Mouse (Mus musculus) lung, postnatal 0 days (tissue): Measurements from ENCODE around the gene Clrn2. TPM values are rescaled to one million over a fixed set of nuclear protein-coding genes. Genes with fewer than 3 reads are reported as not detected.
"Not testable (repeated sequence)": the region's sequence is repeated elsewhere in the genome, so short reads cannot be mapped to it uniquely, and the experiment has no call there.

Experiments
- ATAC-seq: fragments of 200-750 bp; cut with Nextera tagmentation; 2 replicates; pipeline ENCODE4 v1.8.0; 2017; ENCODE audit warnings: moderate library complexity
- DNase-seq: peaks from one replicate; pipeline ENCODE4 v3.0.0-alpha.2; 2016; ENCODE audit warnings: low spot score
- H3K27ac ChIP-seq: fragments of 300-500 bp; sonication (generic); 2 replicates; pipeline ENCODE4 v1.5.1; 2014; ENCODE audit warnings: antibody characterized with exemption, mild to moderate bottlenecking, low read length, mixed read lengths
- H3K27me3 ChIP-seq: fragments of 300-500 bp; sonication (generic); replicated peaks from 2 replicates; pipeline ENCODE4 v1.6.1; 2014; ENCODE audit warnings: low read length, mixed read lengths; ENCODE audit not compliant: insufficient read depth
- H3K36me3 ChIP-seq: fragments of 300-500 bp; sonication (generic); 2 replicates; pipeline ENCODE4 v1.6.1; 2014; ENCODE audit warnings: low read length, mixed read lengths; ENCODE audit not compliant: insufficient read depth
- H3K4me1 ChIP-seq: fragments of 300-500 bp; sonication (generic); 2 replicates; pipeline ENCODE4 v1.6.1; 2014; ENCODE audit warnings: antibody characterized with exemption, low read depth, low read length, mixed read lengths; ENCODE audit not compliant: insufficient read depth
- H3K4me2 ChIP-seq: fragments of 300-500 bp; sonication (generic); replicated peaks from 2 replicates; pipeline ENCODE4 v1.6.1; 2014; ENCODE audit warnings: low read depth, mild to moderate bottlenecking, low read length, moderate library complexity, mixed read lengths
- H3K4me3 ChIP-seq: fragments of 300-500 bp; sonication (generic); 2 replicates; pipeline ENCODE4 v1.5.1; 2014; ENCODE audit warnings: low read depth, low read length
- H3K9ac ChIP-seq: fragments of 300-500 bp; sonication (generic); replicated peaks from 2 replicates; pipeline ENCODE4 v1.6.1; 2014; ENCODE audit warnings: low read depth, mild to moderate bottlenecking
- H3K9me3 ChIP-seq: fragments of 300-500 bp; sonication (generic); 2 replicates; pipeline ENCODE4 v1.6.1; 2016; ENCODE audit warnings: low read length, mixed read lengths
- CTCF ChIP-seq: IDR thresholded peaks from 2 replicates; pipeline ENCODE4 v1.5.1; 2016; ENCODE audit warnings: antibody characterized with exemption, mild to moderate bottlenecking
- EP300 ChIP-seq: IDR thresholded peaks from 2 replicates; pipeline ENCODE4 v1.6.1; 2016; ENCODE audit warnings: antibody characterized with exemption, mild to moderate bottlenecking, control low read depth
- WGBS: fragments of 180-500 bp; shearing (Covaris S2); extraction: QIAGEN DNeasy Blood & Tissue Kit; methylation state at CpG from one replicate; pipeline ENCODE4 v1.1.7; 2014; 5-methylcytosine and 5-hydroxymethylcytosine counted together
- polyA plus RNA-seq: library from polyadenylated mRNA; unstranded; fragments of >200 nt; fragmentation: Nextera tagmentation; extraction: Ambion mirVana; gene quantifications from 2 replicates; pipeline ENCODE4 v1.2.1, GENCODE M21; 2015

Gene Clrn2
- polyA plus RNA-seq, 1 experiment from 2014 or later: not detected

GRCm38 (mm10) chr5:45424021-45424886 is 29.3 kb upstream of the Clrn2 start:
- no peaks in the 10 kb centered on the region for H3K9me3 ChIP-seq
- no peaks in the 10 kb centered on the region for H3K27me3 ChIP-seq
- no peak overlapping the region for H3K27ac ChIP-seq
- TF ChIP-seq CTCF (peak; percentile 89), EP300 (no peak)
- peak; percentile 70 for DNase-seq
- H3K4me3 ChIP-seq: no peak overlapping the region
- H3K36me3 ChIP-seq: no peaks in the 10 kb centered on the region
- ATAC-seq: peak; percentile 52; the same call in 1 of the 2 replicates
- no peak overlapping the region for H3K9ac ChIP-seq
- H3K4me2 ChIP-seq: no peak overlapping the region
- H3K4me1 ChIP-seq: no peaks in the 10 kb centered on the region
- WGBS: 35% methylated on average over 8 of the region's 8 CpGs

GRCm38 (mm10) chr5:45425771-45426170 is 27.8 kb upstream of the Clrn2 start:
- H3K4me2 ChIP-seq, DNase-seq, ATAC-seq, H3K27ac ChIP-seq, H3K9ac ChIP-seq, H3K4me1 ChIP-seq, H3K9me3 ChIP-seq, H3K36me3 ChIP-seq, H3K4me3 ChIP-seq, H3K27me3 ChIP-seq: not testable (repeated sequence)
- 70% methylated on average over 1 of the region's 1 CpGs for WGBS

GRCm38 (mm10) chr5:45426416-45427034 is 27.0 kb upstream of the Clrn2 start:
- Histone ChIP-seq H3K9me3 (no peaks in the 10 kb centered on the region), H3K27me3 (no peaks in the 10 kb centered on the region), H3K36me3 (no peaks in the 10 kb centered on the region), H3K4me1 (no peaks in the 10 kb centered on the region), H3K4me2 (no peak overlapping the region), H3K9ac (no peak overlapping the region), H3K4me3 (no peak overlapping the region), H3K27ac (no peak overlapping the region)
- TF ChIP-seq CTCF (no peak), EP300 (no peak)
- DNase-seq (no peak), ATAC-seq (no peak)
- WGBS: 42% methylated on average over 1 of the region's 1 CpGs

- Histone ChIP-seq H3K9ac (no peak overlapping the region), H3K4me1 (no peaks in the 10 kb centered on the region), H3K4me3 (no peak overlapping the region), H3K36me3 (no peaks in the 10 kb centered on the region), H3K27me3 (no peaks in the 10 kb centered on the region), H3K9me3 (no peaks in the 10 kb centered on the region), H3K27ac (no peak overlapping the region), H3K4me2 (no peak overlapping the region)
- ATAC-seq (no peak), DNase-seq (no peak)
- 90% methylated on average over 7 of the region's 7 CpGs for WGBS
- no peak for TF ChIP-seq EP300
- TF ChIP-seq CTCF: no peak
Measured at GRCm38 (mm10) chr5:45427891-45428290, 25.7 kb upstream of the Clrn2 start.

GRCm38 (mm10) chr5:45435967-45436950 is 17.3 kb upstream of the Clrn2 start:
- no peak overlapping the region for H3K9ac ChIP-seq

GRCm38 (mm10) chr5:45437826-45438225 is 15.7 kb upstream of the Clrn2 start:
- Histone ChIP-seq H3K9ac (no peak overlapping the region), H3K36me3 (peaks cover 21% of the 10 kb centered on the region; the same call in 1 of the 2 replicates), H3K27ac (no peak overlapping the region), H3K4me3 (no peak overlapping the region), H3K9me3 (no peaks in the 10 kb centered on the region), H3K4me1 (no peaks in the 10 kb centered on the region), H3K4me2 (no peak overlapping the region), H3K27me3 (no peaks in the 10 kb centered on the region)
- TF ChIP-seq EP300: no peak
- no peak for TF ChIP-seq CTCF
- DNase-seq: no peak
- 60% methylated on average over 4 of the region's 4 CpGs for WGBS
- ATAC-seq: no peak

More at GRCm38 (mm10) chr5:45435967-45436950, 17.3 kb upstream of the Clrn2 start:
- no peak overlapping the region for H3K27ac ChIP-seq
- no peak for ATAC-seq
- H3K9me3 ChIP-seq: no peaks in the 10 kb centered on the region
- TF ChIP-seq EP300 (no peak), CTCF (no peak)
- no peaks in the 10 kb centered on the region for H3K27me3 ChIP-seq
- DNase-seq: no peak
- no peak overlapping the region for H3K4me2 ChIP-seq
- no peak overlapping the region for H3K4me3 ChIP-seq
- 90% methylated on average over 14 of the region's 14 CpGs for WGBS
- H3K36me3 ChIP-seq: peaks cover 21% of the 10 kb centered on the region; the same call in 1 of the 2 replicates
- no peaks in the 10 kb centered on the region for H3K4me1 ChIP-seq
